Mouse (Mus musculus) adrenal gland, adult (tissue): ENCODE measurements around the gene Pkn3.

Experiments used
- DNase-seq, 2 experiments: peaks; one replicate each; pipeline ENCODE4 v3.0.0; 2022 to 2023; ENCODE audit warnings: low spot score in 1 of 2; ENCODE audit not compliant: inconsistent age in 2 of 2

The Pkn3 gene

DNA sequence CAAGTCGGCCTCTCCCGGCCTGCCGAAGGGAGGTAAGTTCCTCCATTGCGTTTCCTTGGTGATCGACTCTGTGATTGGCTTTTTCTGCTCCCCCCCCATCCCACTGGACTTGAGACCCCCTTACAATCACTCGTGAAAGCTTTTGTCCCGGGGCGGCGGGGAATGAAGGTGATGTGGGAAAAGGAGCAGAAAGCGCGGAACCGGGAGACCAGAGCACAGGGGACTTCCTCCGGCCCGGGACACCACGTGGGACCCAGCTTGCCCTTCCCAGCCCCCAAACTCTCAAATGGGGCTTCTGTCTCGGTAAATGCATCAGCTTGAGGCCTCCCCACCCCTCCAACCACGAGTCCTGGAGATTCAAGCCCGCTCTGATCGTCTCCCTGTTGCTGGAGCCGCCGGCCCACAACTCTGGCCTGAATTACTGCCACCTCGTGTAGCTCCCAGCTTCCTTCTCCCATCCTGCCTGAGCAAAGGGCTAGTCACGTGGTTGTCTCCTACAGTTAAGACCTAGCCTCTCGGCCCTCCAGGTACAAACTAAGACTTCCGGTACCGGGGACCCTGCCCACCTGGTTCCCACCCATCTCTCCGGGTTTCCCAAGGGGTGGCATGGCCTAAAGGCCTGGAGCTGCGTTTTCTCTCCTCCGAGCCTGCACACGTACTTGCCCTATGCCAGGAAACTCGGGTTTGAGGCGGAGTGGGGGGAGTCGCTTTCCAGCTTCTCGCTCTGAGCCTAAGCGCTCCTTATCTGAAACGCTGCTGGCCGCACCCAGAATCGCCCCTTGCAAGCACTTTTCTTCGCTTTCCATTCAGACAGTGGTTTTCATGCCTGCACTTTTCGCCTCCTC is 15.0 kb upstream of the Pkn3 start:
- peak; percentile 81 to 96 for DNase-seq

DNA sequence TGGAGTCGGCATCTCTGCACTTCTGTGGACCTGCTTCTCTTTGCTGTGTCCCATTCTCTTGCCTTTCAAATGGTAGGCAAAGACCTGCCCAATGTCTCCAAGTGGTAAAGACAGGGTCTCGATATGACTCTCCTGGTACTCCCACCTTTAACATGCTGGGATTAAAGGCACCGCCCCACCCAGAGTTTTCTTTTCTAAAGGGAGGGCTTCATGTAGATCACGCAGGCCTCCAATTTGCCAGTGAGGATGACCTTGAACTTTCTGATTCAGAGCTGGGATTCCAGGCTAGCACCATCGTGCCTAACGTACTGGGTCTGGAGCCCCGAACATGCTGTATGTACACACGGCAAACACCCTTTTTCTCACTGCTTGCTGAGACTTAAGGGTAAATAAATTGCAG is 14.2 kb upstream of the Pkn3 start:
- DNase-seq = peak; percentile 78 to 92

GRCm38 (mm10) chr2:30063791-30064190 is 13.7 kb upstream of the Pkn3 start:
- peak in 1 of 2 experiments; percentile 73 for DNase-seq

DNA sequence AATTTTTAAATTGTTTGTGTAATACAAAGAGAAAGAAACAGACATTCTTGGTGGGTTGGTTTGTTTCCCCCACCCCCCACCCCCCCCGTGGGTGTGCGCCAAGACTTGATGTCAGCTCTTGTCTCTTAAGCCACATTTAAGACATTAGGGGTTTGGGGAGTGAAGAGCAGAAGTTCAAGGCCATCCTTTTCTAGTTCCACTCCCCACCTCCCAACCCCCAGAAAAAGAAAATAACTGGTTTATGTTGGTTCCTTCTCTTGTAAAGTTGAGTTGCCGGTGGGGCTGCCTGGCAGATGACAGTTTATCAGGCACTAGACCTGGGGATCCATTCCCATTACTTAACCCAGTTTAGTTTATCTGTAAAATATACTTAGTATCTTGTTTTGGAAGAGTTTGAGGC is 13.2 kb upstream of the Pkn3 start:
- peak in 1 of 2 experiments; percentile 42 for DNase-seq

- peak; percentile 99 for DNase-seq
Observed at GRCm38 (mm10) chr2:30066046-30066901, 11.2 kb upstream of the Pkn3 start.

GRCm38 (mm10) chr2:30067031-30067888 is 10.2 kb upstream of the Pkn3 start:
- DNase-seq = peak; percentile 61 to 84

DNA sequence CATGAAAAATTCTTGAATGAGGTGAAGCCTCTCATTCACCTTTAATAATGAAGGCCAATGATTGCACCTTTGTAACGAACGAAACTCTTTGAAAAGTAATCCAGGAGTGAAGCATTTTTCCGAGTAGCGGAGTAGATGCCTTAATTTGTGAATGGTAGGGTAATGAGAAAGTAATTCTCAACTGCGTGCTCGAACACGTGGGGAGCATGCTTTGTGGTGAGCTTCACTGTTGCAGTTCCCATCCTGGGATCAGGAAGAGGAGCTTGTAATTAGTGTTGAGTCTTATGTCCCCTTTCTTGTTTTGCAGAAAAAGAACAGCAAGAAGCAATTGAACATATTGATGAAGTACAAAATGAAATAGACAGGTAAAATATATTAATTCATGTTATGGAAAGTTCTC is 9.5 kb upstream of the Pkn3 start:
- peak in 1 of 2 experiments; percentile 44 for DNase-seq

DNA sequence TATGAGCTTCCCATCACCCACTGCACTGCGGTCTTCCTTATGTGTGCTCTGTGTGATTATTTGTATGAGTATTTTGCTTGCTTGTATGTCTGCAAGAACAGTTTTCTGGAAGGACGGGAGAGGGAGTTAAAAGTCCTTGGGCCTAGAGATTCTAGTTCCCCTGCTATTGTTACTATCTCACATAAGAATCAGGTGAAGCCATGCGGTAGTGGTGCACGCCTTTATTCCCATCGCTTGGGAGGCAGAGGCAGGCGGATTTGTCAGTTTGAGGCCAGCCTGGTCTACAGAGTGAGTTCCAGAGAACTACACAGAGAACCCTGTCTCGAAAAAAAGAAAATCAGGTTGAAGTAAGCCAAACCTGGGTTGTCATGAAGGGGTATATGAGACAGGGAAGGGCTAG is 4.6 kb upstream of the Pkn3 start:
- DNase-seq = no peak

- DNase-seq = no peak
Observed at GRCm38 (mm10) chr2:30073285-30073684, 4.2 kb upstream of the Pkn3 start.

GRCm38 (mm10) chr2:30075625-30076024 is 1.9 kb upstream of the Pkn3 start:
- peak; percentile 49 to 80 for DNase-seq

GRCm38 (mm10) chr2:30076439-30076838 is 1.0 kb upstream of the Pkn3 start:
- DNase-seq = no peak

DNA sequence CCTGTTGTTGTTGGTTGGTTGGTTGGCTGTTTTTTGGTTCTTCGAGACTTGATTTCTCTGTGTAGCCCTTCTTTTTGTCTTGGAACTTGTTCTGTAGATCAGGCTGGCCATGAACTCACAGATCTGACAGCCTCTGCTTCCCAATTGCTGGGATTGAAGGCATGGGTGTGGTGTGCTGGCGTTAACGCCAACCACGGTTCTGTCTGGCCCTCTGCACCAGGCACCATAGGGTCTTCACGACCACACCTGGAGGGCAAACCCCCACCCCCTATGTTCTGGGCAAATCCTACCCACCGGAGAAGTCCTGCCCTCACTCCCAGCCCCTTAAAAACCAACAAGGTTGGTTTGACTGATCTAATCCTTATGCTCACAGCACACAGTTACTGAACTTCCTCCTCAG is 525 bp upstream of the Pkn3 start:
- no peak for DNase-seq

DNA sequence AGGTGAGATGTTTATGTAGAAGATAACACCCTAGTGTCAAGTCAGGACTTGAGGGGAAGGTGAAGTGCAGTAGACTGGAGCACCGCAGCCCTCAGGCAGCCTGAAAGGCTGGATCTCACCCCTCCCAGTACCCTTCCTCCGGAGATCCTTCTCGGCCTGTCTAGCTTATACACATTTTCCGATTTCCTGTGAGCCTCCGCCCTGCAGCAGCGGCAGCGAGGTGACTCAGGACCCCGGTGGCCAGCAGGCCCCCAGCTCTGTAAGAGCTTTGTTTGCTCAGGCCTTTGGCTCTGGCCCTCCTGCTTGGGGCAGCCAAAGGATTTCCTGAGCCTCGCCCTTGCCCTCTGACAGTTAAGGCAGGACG is 847 bp downstream of the Pkn3 start:
- DNase-seq = no peak

DNA sequence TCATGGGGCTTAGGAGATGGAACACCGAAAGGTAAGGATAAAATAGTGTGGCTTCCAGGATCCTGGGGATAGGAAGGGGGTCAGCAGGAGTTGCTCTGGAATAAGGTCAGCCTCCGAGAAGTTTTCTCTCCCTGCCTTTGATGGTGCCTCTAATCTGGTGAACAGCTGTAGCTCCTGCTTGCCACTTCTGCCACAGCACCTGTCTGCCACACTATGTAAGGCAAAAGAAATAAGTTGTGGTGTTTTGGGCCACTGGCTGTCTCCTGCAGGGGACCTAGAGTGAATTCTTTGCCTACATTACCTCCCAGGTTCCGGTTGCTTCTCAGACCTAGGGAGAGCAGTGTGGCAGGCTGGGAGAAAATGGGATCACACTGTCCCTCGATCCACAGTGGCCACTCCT is 1.3 kb downstream of the Pkn3 start:
- DNase-seq = no peak

- DNase-seq = no peak
Observed at GRCm38 (mm10) chr2:30080181-30080800, 2.8 kb downstream of the Pkn3 start.

DNA sequence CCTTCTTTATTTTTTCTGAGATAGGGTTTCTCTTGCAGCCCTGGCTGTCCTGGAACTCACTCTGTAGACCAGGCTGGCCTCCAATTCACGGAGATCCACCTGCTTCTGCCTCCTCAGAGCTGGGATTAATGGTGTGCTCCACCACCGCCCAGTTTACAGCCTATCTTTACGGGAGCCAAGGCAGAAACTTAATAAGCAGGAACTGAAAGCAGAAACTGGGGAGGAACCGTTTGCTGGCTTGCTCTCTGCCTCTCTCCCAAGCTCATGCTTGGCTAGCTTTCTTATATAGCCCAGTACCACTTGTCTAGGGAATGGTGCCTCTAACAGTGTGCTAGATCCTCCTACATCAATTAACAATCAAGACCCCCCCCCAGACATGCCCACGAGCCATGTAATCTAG is 6.6 kb downstream of the Pkn3 start:
- DNase-seq = no peak

- DNase-seq = no peak
Observed at GRCm38 (mm10) chr2:30084632-30085031, 7.1 kb downstream of the Pkn3 start.

- no peak for DNase-seq
Observed at GRCm38 (mm10) chr2:30087310-30087709, 9.8 kb downstream of the Pkn3 start.

GRCm38 (mm10) chr2:30091521-30091920 is 14.0 kb downstream of the Pkn3 start:
- DNase-seq = no peak

DNA sequence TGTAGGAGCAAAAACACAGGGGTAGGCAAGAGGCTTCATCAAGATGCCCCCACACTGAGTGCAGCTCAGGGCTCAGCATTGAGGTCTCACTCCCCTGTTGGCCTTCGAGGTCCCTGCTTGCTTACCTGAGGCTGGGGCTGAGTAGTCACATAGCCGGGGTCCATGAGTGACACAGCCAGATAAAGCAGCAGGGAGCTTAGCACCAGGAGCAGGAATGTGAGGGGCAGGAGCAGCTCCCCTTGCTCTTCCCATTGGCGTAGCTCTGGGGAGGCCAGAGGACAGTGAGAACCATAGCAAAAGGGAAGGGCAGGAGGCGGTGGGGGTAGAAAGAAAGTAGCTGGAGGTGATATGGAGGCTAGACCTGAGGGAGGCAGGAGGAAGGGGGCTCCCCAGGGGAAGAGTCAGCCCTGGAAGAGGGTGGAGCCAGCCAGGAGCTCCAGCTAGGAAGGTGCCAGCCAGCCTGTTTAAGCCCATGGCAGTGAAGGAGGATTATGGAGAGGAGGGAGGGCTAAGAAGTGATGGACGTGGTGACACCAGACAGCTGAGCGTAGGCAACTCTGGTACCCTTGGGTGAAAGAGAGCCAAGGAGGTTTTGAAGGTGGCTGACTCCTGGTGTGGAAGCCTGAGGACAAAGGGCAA is 14.9 kb downstream of the Pkn3 start:
- DNase-seq = peak; percentile 21 to 51
